Mouse (Mus musculus) kidney, postnatal 25 days (tissue): ENCODE measurements around the gene E130308A19Rik.
"Not testable (repeated sequence)": the region's sequence is repeated elsewhere in the genome, so short reads cannot be mapped to it uniquely, and the experiment has no call there.

Source experiments
- DNase-seq, 2 experiments: peaks; one replicate each; pipeline ENCODE4 v3.0.0; 2021; ENCODE audit warnings: mixed read lengths in 2 of 2

The E130308A19Rik gene

GRCm38 (mm10) chr4:59793626-59794025 lies 167.6 kb downstream of the E130308A19Rik start:
- DNase-seq = not testable (repeated sequence)

GRCm38 (mm10) chr4:59794116-59794515 lies 168.1 kb downstream of the E130308A19Rik start:
- no peak for DNase-seq

GRCm38 (mm10) chr4:59795788-59796455 lies 169.9 kb downstream of the E130308A19Rik start:
- no peak for DNase-seq

GRCm38 (mm10) chr4:59800181-59800580 lies 174.2 kb downstream of the E130308A19Rik start:
- peak in 1 of 2 experiments; percentile 6 for DNase-seq

- DNase-seq = peak in 1 of 2 experiments; percentile 7
Measured at GRCm38 (mm10) chr4:59801489-59801888, 175.5 kb downstream of the E130308A19Rik start, which contains the start of gene Inip. TSS of gene Inip (minus strand) at chr4:59801589.

GRCm38 (mm10) chr4:59802107-59802506 lies 176.1 kb downstream of the E130308A19Rik start:
- peak in 1 of 2 experiments; percentile 3 for DNase-seq

GRCm38 (mm10) chr4:59802792-59803191 lies 176.8 kb downstream of the E130308A19Rik start:
- DNase-seq = no peak

GRCm38 (mm10) chr4:59803358-59803757 lies 177.3 kb downstream of the E130308A19Rik start:
- DNase-seq = peak in 1 of 2 experiments; percentile 3

GRCm38 (mm10) chr4:59804754-59805153 lies 178.7 kb downstream of the E130308A19Rik start:
- DNase-seq = no peak

GRCm38 (mm10) chr4:59805181-59805967 lies 179.4 kb downstream of the E130308A19Rik start, which contains the start of gene Snx30:
TSS of gene Snx30 (plus strand) at chr4:59805840.
- DNase-seq = peak; percentile 92 to 94

GRCm38 (mm10) chr4:59805968-59806878 lies 180.2 kb downstream of the E130308A19Rik start:
- DNase-seq = peak; percentile 66 to 86

GRCm38 (mm10) chr4:59806879-59807195 lies 180.8 kb downstream of the E130308A19Rik start:
- DNase-seq = no peak

- DNase-seq = no peak
Measured at GRCm38 (mm10) chr4:59807521-59807920, 181.5 kb downstream of the E130308A19Rik start.

GRCm38 (mm10) chr4:59808396-59808795 lies 182.4 kb downstream of the E130308A19Rik start:
- DNase-seq = peak in 1 of 2 experiments; percentile 52
